In genomic region chr2:59042616-59043015, GRCm38 (mm10) we compare ENCODE assay signal across 11 mouse cellular contexts.
DNase-seq lines count a peak whose midpoint lies in the region; ATAC-seq and TF ChIP-seq lines count a peak whose summit lies in the region.
"Had no signal": no experiment of that assay in that cellular context is flagged by ENCODE, and none has a peak within 500 bp of the region (broad histone marks: within the 10 kb centered on the region; RNA-seq: fewer than 3 reads in every experiment).

No protein-coding gene starts in this region.

- H3K4me3 ChIP-seq in layer of hippocampus, adult 2 months, result no peak overlapping the region
- H3K4me3 ChIP-seq in limb, embryonic 13.5 days, result no peak overlapping the region

- H3K27me3 ChIP-seq in limb, embryonic 13.5 days, result no peaks in the 10 kb centered on the region

- H3K4me1 ChIP-seq in limb, embryonic 13.5 days, result peaks cover 15% of the 10 kb centered on the region

- ATAC-seq in limb, embryonic 13.5 days (ENCODE audit: low FRiP score, low read depth), result peak; percentile 50; the same call in 1 of the 2 replicates

- WGBS in limb, embryonic 13.5 days, result 58% methylated on average over 13 of the region's 13 CpGs

- H3K4me2 ChIP-seq in limb, embryonic 13.5 days (replicated peaks), result no peak overlapping the region

- H3K36me3 ChIP-seq in limb, embryonic 13.5 days, result no peaks in the 10 kb centered on the region

- no peaks in the 10 kb centered on the region for H3K9me3 ChIP-seq in limb, embryonic 13.5 days

- H3K9ac ChIP-seq in limb, embryonic 13.5 days, result no peak overlapping the region

- 0 out of 2 replicates have a peak overlapping the region, but pooled peaks have one; percentile 54 for H3K27ac ChIP-seq in layer of hippocampus, adult 2 months
- H3K27ac ChIP-seq in limb, embryonic 13.5 days, result no peak overlapping the region
- H3K27ac ChIP-seq: gastrocnemius, adult 2 months had no signal

- TF ChIP-seq CTCF in layer of hippocampus, adult 2 months (conservative IDR thresholded peaks at IDR 0.05), result no peak

- peak; percentile 57 for DNase-seq in adrenal gland, adult 2 months
- DNase-seq in adrenal gland, adult 8-10 months, result no peak
- DNase-seq in layer of hippocampus, adult 2 months (ENCODE audit: low spot score in 2 of 2), result no peak
- DNase-seq in layer of hippocampus, postnatal 10 days (ENCODE audit: low spot score in 2 of 2), result no peak
- peak; percentile 3 for DNase-seq in T-cell, adult 2 months (ENCODE audit: low spot score)
- no peak for DNase-seq in layer of hippocampus, adult 8-10 months (ENCODE audit: low spot score in 2 of 2)
- no peak for DNase-seq in left cerebral cortex, adult 8-10 months (ENCODE audit: low spot score in 2 of 2)
- DNase-seq: B cell, adult 2 months; gastrocnemius, adult 2 months; kidney, adult 11 months had no signal

Comparison
In these comparisons a context has a peak if more than half of its experiments do, and no peak if none do; other contexts are left out.
1. DNase-seq: peak in adrenal gland, adult 2 months (single experiment) and T-cell, adult 2 months (single experiment); none in adrenal gland, adult 8-10 months (single experiment), layer of hippocampus, adult 2 months (0 of 2), layer of hippocampus, postnatal 10 days (0 of 2), layer of hippocampus, adult 8-10 months (0 of 2) and left cerebral cortex, adult 8-10 months (0 of 2).